Mouse (Mus musculus) spleen, adult 2 months (tissue): ENCODE data around the gene Ptdss2. TPM values are rescaled to one million over a fixed set of nuclear protein-coding genes. Genes with fewer than 3 reads are reported as not detected.

Experiments
- DNase-seq, 2 experiments: peaks; one replicate each; pipeline versions ENCODE4 v3.0.0 to v3.0.0-alpha.2; 2012 to 2021; ENCODE audit warnings: low spot score in 2 of 2, low read depth in 1 of 2
- H3K27ac ChIP-seq: fragments of 200-500 bp; 2 replicates; pipeline ENCODE4 v1.5.1; 2012; ENCODE audit warnings: low read length, inconsistent platforms; ENCODE audit not compliant: insufficient read depth
- H3K27me3 ChIP-seq: fragments of 200-500 bp; 2 replicates; pipeline ENCODE4 v1.6.1; 2012; ENCODE audit warnings: mild to moderate bottlenecking, moderate library complexity, low read length, inconsistent platforms; ENCODE audit not compliant: control insufficient read depth, insufficient read depth
- H3K36me3 ChIP-seq: fragments of 200-500 bp; 2 replicates; pipeline ENCODE4 v1.6.1; 2012; ENCODE audit warnings: mild to moderate bottlenecking, low read length, inconsistent platforms; ENCODE audit not compliant: control insufficient read depth, insufficient read depth
- H3K4me1 ChIP-seq: fragments of 200-500 bp; 2 replicates; pipeline ENCODE4 v1.6.1; 2011; ENCODE audit warnings: inconsistent platforms; ENCODE audit not compliant: control insufficient read depth, insufficient read depth, insufficient read length
- H3K4me3 ChIP-seq: fragments of 200-500 bp; 2 replicates; pipeline ENCODE4 v1.5.1; 2011; ENCODE audit warnings: mild to moderate bottlenecking, inconsistent platforms; ENCODE audit not compliant: insufficient read depth, insufficient read length; ENCODE audit errors: extremely low read depth
- CTCF ChIP-seq: fragments of 200-500 bp; IDR thresholded peaks from 2 replicates; pipeline ENCODE4 v1.5.1; 2011; ENCODE audit warnings: mild to moderate bottlenecking, inconsistent platforms; ENCODE audit not compliant: insufficient read depth, insufficient read length, insufficient replicate concordance; ENCODE audit errors: extremely low read depth
- POLR2A ChIP-seq: fragments of 200-500 bp; IDR thresholded peaks from 2 replicates; pipeline ENCODE4 v1.6.1; 2011; ENCODE audit warnings: low read depth, low read length, inconsistent platforms
- WGBS: fragments of 180-500 bp; shearing (Covaris S2); methylation state at CpG from one replicate; pipeline ENCODE4 v1.1.7; 2018; 5-methylcytosine and 5-hydroxymethylcytosine counted together
- polyA plus RNA-seq: library from polyadenylated mRNA; depleted of rRNA; stranded (reverse); fragments of >200 nt; gene quantifications from 2 replicates; pipeline ENCODE4 v1.2.3, GENCODE M21; 2012

Gene Ptdss2
- polyA plus RNA-seq, 1 experiment = 26.8 TPM

- Histone ChIP-seq H3K4me3 (peak overlapping the region; percentile 79), H3K4me1 (peaks cover 9% of the 10 kb centered on the region; the same call in 1 of the 2 replicates), H3K27ac (peak overlapping the region; percentile 87), H3K36me3 (peaks cover 18% of the 10 kb centered on the region), H3K27me3 (no peaks in the 10 kb centered on the region)
- TF ChIP-seq CTCF = no peak
- TF ChIP-seq POLR2A = no peak
- DNase-seq = no peak
- WGBS = under 1% methylated on average over 23 of the region's 23 CpGs
These were observed 72.2 kb downstream of the Ptdss2 start for GRCm38 (mm10) chr7:141194409-141194808.

GRCm38 (mm10) chr7:141194830-141195229 is 72.6 kb downstream of the Ptdss2 start:
- TF ChIP-seq POLR2A (peak; percentile 17; the same call in 1 of the 2 replicates), CTCF (no peak)
- Histone ChIP-seq H3K4me1 (peaks cover 9% of the 10 kb centered on the region; the same call in 1 of the 2 replicates), H3K27me3 (no peaks in the 10 kb centered on the region), H3K27ac (peak overlapping the region; percentile 87), H3K4me3 (peak overlapping the region; percentile 79), H3K36me3 (peaks cover 16% of the 10 kb centered on the region)
- DNase-seq = peak; percentile 88 to 98
- WGBS = under 1% methylated on average over 28 of the region's 28 CpGs

- H3K4me1 ChIP-seq = peaks cover 9% of the 10 kb centered on the region; the same call in 1 of the 2 replicates
- no peak overlapping the region for H3K27ac ChIP-seq
- no peak for TF ChIP-seq CTCF
- WGBS = 97% methylated on average over 2 of the region's 2 CpGs
- H3K4me3 ChIP-seq = no peak overlapping the region
- no peak for DNase-seq
- no peaks in the 10 kb centered on the region for H3K27me3 ChIP-seq
- peaks cover 9% of the 10 kb centered on the region for H3K36me3 ChIP-seq
These were observed 73.6 kb downstream of the Ptdss2 start for GRCm38 (mm10) chr7:141195754-141196153.

GRCm38 (mm10) chr7:141196619-141197282 is 74.6 kb downstream of the Ptdss2 start:
- Histone ChIP-seq H3K27me3 (no peaks in the 10 kb centered on the region), H3K27ac (no peak overlapping the region), H3K4me1 (peaks cover 9% of the 10 kb centered on the region; the same call in 1 of the 2 replicates), H3K36me3 (peaks cover 5% of the 10 kb centered on the region; the same call in 1 of the 2 replicates), H3K4me3 (no peak overlapping the region)
- DNase-seq = no peak
- 90% methylated on average over 8 of the region's 8 CpGs for WGBS
- TF ChIP-seq CTCF (no peak), POLR2A (no peak)

- H3K27ac ChIP-seq = no peak overlapping the region
- peaks cover 6% of the 10 kb centered on the region; the same call in 1 of the 2 replicates for H3K4me1 ChIP-seq
- no peak for DNase-seq
- TF ChIP-seq POLR2A (no peak), CTCF (no peak)
- no peaks in the 10 kb centered on the region for H3K36me3 ChIP-seq
- no peak overlapping the region for H3K4me3 ChIP-seq
- H3K27me3 ChIP-seq = no peaks in the 10 kb centered on the region
- 98% methylated on average over 4 of the region's 4 CpGs for WGBS
These were observed 75.9 kb downstream of the Ptdss2 start for GRCm38 (mm10) chr7:141198121-141198520.

- DNase-seq = no peak
- Histone ChIP-seq H3K4me1 (no peaks in the 10 kb centered on the region), H3K27me3 (no peaks in the 10 kb centered on the region), H3K4me3 (no peak overlapping the region), H3K27ac (no peak overlapping the region), H3K36me3 (no peaks in the 10 kb centered on the region)
- TF ChIP-seq POLR2A = no peak
- no peak for TF ChIP-seq CTCF
- WGBS = 43% methylated on average over 3 of the region's 3 CpGs
These were observed 82.4 kb downstream of the Ptdss2 start for GRCm38 (mm10) chr7:141204546-141204945.

- Histone ChIP-seq H3K27ac (no peak overlapping the region), H3K4me3 (no peak overlapping the region), H3K4me1 (no peaks in the 10 kb centered on the region), H3K36me3 (no peaks in the 10 kb centered on the region), H3K27me3 (no peaks in the 10 kb centered on the region)
- no peak for DNase-seq
- TF ChIP-seq POLR2A = no peak
- no peak for TF ChIP-seq CTCF
- 96% methylated on average over 5 of the region's 5 CpGs for WGBS
These were observed 83.3 kb downstream of the Ptdss2 start for GRCm38 (mm10) chr7:141205504-141205903.
